Mouse (Mus musculus): Measurements from ENCODE around the gene Hoxb5. TPM values are rescaled to one million over a fixed set of nuclear protein-coding genes. Genes with fewer than 3 reads are reported as not detected.

The Hoxb5 gene
- polyA plus RNA-seq, 1 experiment from 2014 or later: 7.5 TPM

GRCm38 (mm10) chr11:96259038-96259437 is 44.1 kb upstream of the Hoxb5 start:
- DNase-seq (ENCODE audit: low spot score) (no peak), ATAC-seq (ENCODE audit: low FRiP score, low TSS enrichment) (no peak)
- H3K4me2 ChIP-seq (replicated peaks; ENCODE audit: low read depth): no peak overlapping the region
- H3K4me1 ChIP-seq (replicated peaks; ENCODE audit: control insufficient read depth, insufficient read depth): no peaks in the 10 kb centered on the region
- no peaks in the 10 kb centered on the region for H3K36me3 ChIP-seq (ENCODE audit: control insufficient read depth, insufficient read depth, low read length)
- no peak overlapping the region for H3K9ac ChIP-seq (ENCODE audit: low read length)
- H3K27ac ChIP-seq (replicated peaks): no peak overlapping the region
- 5% methylated on average over 2 of the region's 2 CpGs for WGBS
- no peak for TF ChIP-seq CTCF (IDR thresholded peaks at IDR 0.05; ENCODE audit: low read depth)
- TF ChIP-seq EP300 (optimal IDR thresholded peaks at IDR 0.05): no peak
- no peak overlapping the region for H3K4me3 ChIP-seq (ENCODE audit: low read depth, low read length)
- H3K27me3 ChIP-seq (ENCODE audit: control insufficient read depth, insufficient read depth, low read length): peaks cover 30% of the 10 kb centered on the region; the same call in 1 of the 2 replicates
- no peaks in the 10 kb centered on the region for H3K9me3 ChIP-seq (ENCODE audit: control insufficient read depth, low read length)

- WGBS: 8% methylated on average over 1 of the region's 1 CpGs
- Histone ChIP-seq H3K4me3 (ENCODE audit: low read depth, low read length) (no peak overlapping the region), H3K9ac (ENCODE audit: low read length) (no peak overlapping the region), H3K27me3 (ENCODE audit: control insufficient read depth, insufficient read depth, low read length) (peaks cover 28% of the 10 kb centered on the region; the same call in 1 of the 2 replicates), H3K9me3 (ENCODE audit: control insufficient read depth, low read length) (no peaks in the 10 kb centered on the region), H3K27ac (replicated peaks) (no peak overlapping the region), H3K4me2 (replicated peaks; ENCODE audit: low read depth) (no peak overlapping the region), H3K36me3 (ENCODE audit: control insufficient read depth, insufficient read depth, low read length) (no peaks in the 10 kb centered on the region), H3K4me1 (replicated peaks; ENCODE audit: control insufficient read depth, insufficient read depth) (no peaks in the 10 kb centered on the region)
- TF ChIP-seq CTCF (IDR thresholded peaks at IDR 0.05; ENCODE audit: low read depth) (no peak), EP300 (optimal IDR thresholded peaks at IDR 0.05) (no peak)
- ATAC-seq (ENCODE audit: low FRiP score, low TSS enrichment): no peak
- DNase-seq (ENCODE audit: low spot score): no peak
Observed at GRCm38 (mm10) chr11:96259511-96259910, 43.6 kb upstream of the Hoxb5 start.

GRCm38 (mm10) chr11:96260310-96260970 is 42.7 kb upstream of the Hoxb5 start:
- H3K9me3 ChIP-seq (ENCODE audit: control insufficient read depth, low read length): no peaks in the 10 kb centered on the region
- H3K4me1 ChIP-seq (replicated peaks; ENCODE audit: control insufficient read depth, insufficient read depth): no peaks in the 10 kb centered on the region
- DNase-seq (ENCODE audit: low spot score) (no peak), ATAC-seq (ENCODE audit: low FRiP score, low TSS enrichment) (0 out of 2 replicates have a peak, but pooled peaks have one; percentile 30)
- TF ChIP-seq CTCF (IDR thresholded peaks at IDR 0.05; ENCODE audit: low read depth) (no peak), EP300 (optimal IDR thresholded peaks at IDR 0.05) (no peak)
- no peak overlapping the region for H3K9ac ChIP-seq (ENCODE audit: low read length)
- 2% methylated on average over 23 of the region's 23 CpGs for WGBS
- no peaks in the 10 kb centered on the region for H3K36me3 ChIP-seq (ENCODE audit: control insufficient read depth, insufficient read depth, low read length)
- no peak overlapping the region for H3K4me2 ChIP-seq (replicated peaks; ENCODE audit: low read depth)
- H3K27me3 ChIP-seq (ENCODE audit: control insufficient read depth, insufficient read depth, low read length): peaks cover 31% of the 10 kb centered on the region; the same call in 1 of the 2 replicates
- H3K27ac ChIP-seq (replicated peaks): no peak overlapping the region
- H3K4me3 ChIP-seq (ENCODE audit: low read depth, low read length): no peak overlapping the region

- Histone ChIP-seq H3K9me3 (ENCODE audit: control insufficient read depth, low read length) (no peaks in the 10 kb centered on the region), H3K4me3 (ENCODE audit: low read depth, low read length) (no peak overlapping the region), H3K9ac (ENCODE audit: low read length) (no peak overlapping the region), H3K27ac (replicated peaks) (no peak overlapping the region), H3K36me3 (ENCODE audit: control insufficient read depth, insufficient read depth, low read length) (no peaks in the 10 kb centered on the region), H3K27me3 (ENCODE audit: control insufficient read depth, insufficient read depth, low read length) (peaks cover 28% of the 10 kb centered on the region; the same call in 1 of the 2 replicates), H3K4me2 (replicated peaks; ENCODE audit: low read depth) (no peak overlapping the region), H3K4me1 (replicated peaks; ENCODE audit: control insufficient read depth, insufficient read depth) (no peaks in the 10 kb centered on the region)
- DNase-seq (ENCODE audit: low spot score) (peak; percentile 77), ATAC-seq (ENCODE audit: low FRiP score, low TSS enrichment) (no peak)
- TF ChIP-seq CTCF (IDR thresholded peaks at IDR 0.05; ENCODE audit: low read depth) (peak; percentile 84), EP300 (optimal IDR thresholded peaks at IDR 0.05) (no peak)
- 2% methylated on average over 24 of the region's 24 CpGs for WGBS
Observed at GRCm38 (mm10) chr11:96261323-96261890, 41.7 kb upstream of the Hoxb5 start.

GRCm38 (mm10) chr11:96262262-96262830 is 40.8 kb upstream of the Hoxb5 start:
- Histone ChIP-seq H3K27ac (replicated peaks) (no peak overlapping the region), H3K4me2 (replicated peaks; ENCODE audit: low read depth) (no peak overlapping the region), H3K36me3 (ENCODE audit: control insufficient read depth, insufficient read depth, low read length) (no peaks in the 10 kb centered on the region), H3K9me3 (ENCODE audit: control insufficient read depth, low read length) (no peaks in the 10 kb centered on the region), H3K4me3 (ENCODE audit: low read depth, low read length) (no peak overlapping the region), H3K4me1 (replicated peaks; ENCODE audit: control insufficient read depth, insufficient read depth) (no peaks in the 10 kb centered on the region), H3K9ac (ENCODE audit: low read length) (no peak overlapping the region), H3K27me3 (ENCODE audit: control insufficient read depth, insufficient read depth, low read length) (peaks cover 34% of the 10 kb centered on the region; the same call in 1 of the 2 replicates)
- TF ChIP-seq EP300 (optimal IDR thresholded peaks at IDR 0.05) (no peak), CTCF (IDR thresholded peaks at IDR 0.05; ENCODE audit: low read depth) (no peak)
- no peak for ATAC-seq (ENCODE audit: low FRiP score, low TSS enrichment)
- DNase-seq (ENCODE audit: low spot score): no peak
- 11% methylated on average over 6 of the region's 6 CpGs for WGBS

Data from stomach, postnatal 0 days (tissue).